Mouse (Mus musculus) kidney, embryonic 15.5 days (tissue): ENCODE measurements around the gene Sctr. TPM values are rescaled to one million over a fixed set of nuclear protein-coding genes. Genes with fewer than 3 reads are reported as not detected.

Experiments
- ATAC-seq: fragments of 200-750 bp; cut with Nextera tagmentation; replicated peaks from 2 replicates; pipeline ENCODE4 v1.8.0; 2017; ENCODE audit warnings: moderate TSS enrichment; ENCODE audit not compliant: low FRiP score
- H3K27ac ChIP-seq: fragments of 300-500 bp; sonication (generic); 2 replicates; pipeline ENCODE4 v1.5.1; 2015; ENCODE audit warnings: mild to moderate bottlenecking, inconsistent platforms
- H3K27me3 ChIP-seq: fragments of 300-500 bp; sonication (generic); 2 replicates; pipeline ENCODE4 v1.6.1; 2015; ENCODE audit warnings: inconsistent platforms
- H3K36me3 ChIP-seq: fragments of 300-500 bp; sonication (generic); 2 replicates; pipeline ENCODE4 v1.6.1; 2015; ENCODE audit warnings: inconsistent platforms
- H3K4me1 ChIP-seq: fragments of 300-500 bp; sonication (generic); 2 replicates; pipeline ENCODE4 v1.6.1; 2015; ENCODE audit warnings: inconsistent platforms
- H3K4me2 ChIP-seq: fragments of 300-500 bp; sonication (generic); 2 replicates; pipeline ENCODE4 v1.6.1; 2015; ENCODE audit warnings: moderate library complexity, mild to moderate bottlenecking, inconsistent platforms
- H3K4me3 ChIP-seq: fragments of 300-500 bp; sonication (generic); replicated peaks from 2 replicates; pipeline ENCODE4 v1.5.1; 2015; ENCODE audit warnings: mild to moderate bottlenecking, inconsistent platforms
- H3K9ac ChIP-seq: fragments of 300-500 bp; sonication (generic); 2 replicates; pipeline ENCODE4 v1.6.1; 2015; ENCODE audit warnings: mild to moderate bottlenecking, inconsistent platforms
- H3K9me3 ChIP-seq: fragments of 300-500 bp; sonication (generic); replicated peaks from 2 replicates; pipeline ENCODE4 v1.6.1; 2016; ENCODE audit warnings: inconsistent platforms
- WGBS: fragments of 180-500 bp; shearing (Covaris S2); methylation state at CpG from one replicate; pipeline ENCODE4 v1.1.7; 2015; ENCODE audit warnings: mixed read lengths; 5-methylcytosine and 5-hydroxymethylcytosine counted together
- polyA plus RNA-seq: library from polyadenylated mRNA; unstranded; fragments of >200 nt; fragmentation: Nextera tagmentation; extraction: Ambion mirVana; gene quantifications from 2 replicates; pipeline ENCODE4 v1.2.1, GENCODE M21; 2015

Sctr gene
- polyA plus RNA-seq, 1 experiment from 2014 or later: 1.2 TPM

DNA sequence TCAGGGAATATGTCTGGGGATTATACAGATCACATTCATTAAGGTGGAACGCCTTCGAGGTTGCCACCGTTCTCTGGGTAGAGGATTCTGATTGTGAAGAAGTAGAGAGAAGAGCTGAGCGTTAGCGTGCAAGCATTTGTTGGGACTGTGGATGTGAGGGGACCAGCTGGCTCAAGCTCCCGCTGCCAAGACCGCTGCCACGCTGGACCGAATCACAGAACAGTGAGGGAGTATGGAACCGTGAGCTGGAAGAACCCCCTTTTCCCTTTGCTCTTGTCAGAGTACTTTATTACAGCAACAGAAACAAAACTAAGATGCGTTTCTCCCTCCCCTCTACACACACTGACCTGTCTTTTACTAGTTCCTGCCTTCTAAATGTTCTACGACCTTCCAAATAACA, 5.9 kb downstream of the Sctr start:
- H3K4me3 ChIP-seq: no peak overlapping the region
- peaks cover 7% of the 10 kb centered on the region for H3K4me1 ChIP-seq
- no peak overlapping the region for H3K9ac ChIP-seq
- no peak overlapping the region for H3K4me2 ChIP-seq
- H3K36me3 ChIP-seq: no peaks in the 10 kb centered on the region
- H3K9me3 ChIP-seq: no peaks in the 10 kb centered on the region
- H3K27me3 ChIP-seq: peaks cover 19% of the 10 kb centered on the region
- 77% methylated on average over 12 of the region's 12 CpGs for WGBS
- H3K27ac ChIP-seq: no peak overlapping the region
- ATAC-seq: no peak

DNA sequence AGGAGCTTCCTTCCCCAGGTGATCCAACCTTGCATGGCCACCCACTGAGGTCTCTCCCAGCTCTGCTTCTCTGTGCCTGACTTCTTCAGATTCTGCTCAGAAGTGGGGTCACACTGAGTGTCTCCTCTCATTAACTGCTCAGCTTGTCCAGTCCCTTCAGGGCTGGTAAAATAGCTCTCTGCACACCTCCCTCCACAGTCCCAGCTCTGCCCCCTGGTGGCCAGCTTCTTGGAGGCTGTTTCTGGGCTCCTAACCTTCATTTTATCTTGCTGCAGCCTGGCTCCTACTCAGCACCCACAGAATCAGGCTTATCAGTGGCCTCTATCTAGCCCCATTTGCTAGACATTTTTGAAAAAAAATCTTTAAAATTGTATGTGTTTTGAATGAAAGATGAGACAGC, 6.4 kb downstream of the Sctr start:
- Histone ChIP-seq H3K9ac (no peak overlapping the region), H3K9me3 (no peaks in the 10 kb centered on the region), H3K4me1 (peaks cover 2% of the 10 kb centered on the region), H3K4me3 (no peak overlapping the region), H3K4me2 (no peak overlapping the region), H3K36me3 (no peaks in the 10 kb centered on the region), H3K27ac (no peak overlapping the region), H3K27me3 (peaks cover 15% of the 10 kb centered on the region)
- ATAC-seq: peak; percentile 47; the same call in 1 of the 2 replicates

DNA sequence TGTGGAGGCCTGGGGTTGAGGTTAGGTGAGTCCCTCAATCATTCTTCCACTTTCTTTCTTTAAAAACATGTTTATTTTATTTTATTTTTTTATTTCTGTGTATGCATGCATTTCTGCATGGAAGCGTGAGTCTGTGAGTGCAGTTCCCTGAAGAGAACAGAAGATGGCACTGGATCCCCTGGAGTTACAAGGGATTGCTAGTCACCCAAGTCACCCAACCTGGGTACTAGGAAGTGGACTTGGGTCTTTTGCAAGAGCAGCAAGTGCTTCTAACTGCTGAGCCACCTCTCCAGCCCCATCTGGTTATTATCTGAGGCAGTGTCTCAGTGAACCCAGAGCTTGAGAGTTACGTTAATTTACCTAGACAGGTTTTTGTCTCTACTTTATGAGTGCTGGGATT, 9.5 kb downstream of the Sctr start:
- H3K27me3 ChIP-seq: no peaks in the 10 kb centered on the region
- 85% methylated on average over 2 of the region's 2 CpGs for WGBS
- H3K4me1 ChIP-seq: no peaks in the 10 kb centered on the region

DNA sequence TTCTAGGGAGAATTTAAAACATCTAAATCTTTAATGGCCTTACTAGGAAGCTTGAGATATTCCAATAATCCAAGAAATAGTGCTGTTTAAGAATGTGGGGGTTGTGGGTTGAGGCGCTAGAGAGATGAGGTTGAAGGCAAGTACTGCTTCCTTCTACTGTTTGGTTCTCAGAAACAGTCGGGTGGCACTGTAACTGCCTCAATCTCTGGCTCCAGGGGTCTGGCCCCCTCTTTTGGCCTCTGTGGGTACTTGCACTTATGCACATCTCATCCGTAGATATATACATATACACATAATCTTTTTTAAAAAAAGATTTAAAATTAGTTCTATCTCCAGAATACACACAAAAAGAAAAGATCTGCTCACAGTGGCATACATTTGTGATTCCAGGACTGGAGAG, 12.2 kb downstream of the Sctr start:
- ATAC-seq: no peak
- no peaks in the 10 kb centered on the region for H3K9me3 ChIP-seq
- no peaks in the 10 kb centered on the region for H3K36me3 ChIP-seq
- no peak overlapping the region for H3K9ac ChIP-seq
- no peak overlapping the region for H3K4me3 ChIP-seq
- H3K27me3 ChIP-seq: no peaks in the 10 kb centered on the region
- no peak overlapping the region for H3K4me2 ChIP-seq
- H3K27ac ChIP-seq: no peak overlapping the region
- WGBS: 59% methylated on average over 3 of the region's 3 CpGs
- peaks cover under 1% of the 10 kb centered on the region; the same call in 1 of the 2 replicates for H3K4me1 ChIP-seq

More for the DNA sequence above, 9.5 kb downstream of the Sctr start:
- Histone ChIP-seq H3K9me3 (no peaks in the 10 kb centered on the region), H3K36me3 (no peaks in the 10 kb centered on the region), H3K27ac (no peak overlapping the region), H3K4me3 (no peak overlapping the region), H3K4me2 (no peak overlapping the region), H3K9ac (no peak overlapping the region)
- ATAC-seq: no peak

DNA sequence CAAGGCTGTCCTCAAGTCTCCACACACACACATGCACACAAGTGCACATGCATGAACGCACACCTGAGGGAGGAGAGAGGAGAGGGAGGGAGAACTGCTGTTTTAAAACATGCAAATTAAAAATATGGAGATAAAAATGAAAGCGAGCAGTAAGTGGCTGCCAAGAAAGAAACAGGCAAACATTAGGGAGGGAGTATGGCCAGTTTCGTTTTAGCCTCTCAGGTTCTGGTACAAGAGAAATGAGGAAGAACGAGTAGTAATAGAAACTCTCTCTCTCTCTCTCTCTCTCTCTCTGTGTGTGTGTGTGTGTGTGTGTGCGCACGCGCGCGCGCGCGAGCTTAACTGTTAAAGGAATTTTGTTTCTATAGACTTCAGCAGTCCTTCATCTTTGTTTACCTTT, 12.7 kb downstream of the Sctr start:
- Histone ChIP-seq H3K9me3 (no peaks in the 10 kb centered on the region), H3K9ac (no peak overlapping the region), H3K27ac (no peak overlapping the region), H3K4me1 (peaks cover 6% of the 10 kb centered on the region), H3K27me3 (no peaks in the 10 kb centered on the region), H3K36me3 (no peaks in the 10 kb centered on the region), H3K4me2 (no peak overlapping the region), H3K4me3 (no peak overlapping the region)
- ATAC-seq: no peak
- WGBS: 84% methylated on average over 12 of the region's 12 CpGs

DNA sequence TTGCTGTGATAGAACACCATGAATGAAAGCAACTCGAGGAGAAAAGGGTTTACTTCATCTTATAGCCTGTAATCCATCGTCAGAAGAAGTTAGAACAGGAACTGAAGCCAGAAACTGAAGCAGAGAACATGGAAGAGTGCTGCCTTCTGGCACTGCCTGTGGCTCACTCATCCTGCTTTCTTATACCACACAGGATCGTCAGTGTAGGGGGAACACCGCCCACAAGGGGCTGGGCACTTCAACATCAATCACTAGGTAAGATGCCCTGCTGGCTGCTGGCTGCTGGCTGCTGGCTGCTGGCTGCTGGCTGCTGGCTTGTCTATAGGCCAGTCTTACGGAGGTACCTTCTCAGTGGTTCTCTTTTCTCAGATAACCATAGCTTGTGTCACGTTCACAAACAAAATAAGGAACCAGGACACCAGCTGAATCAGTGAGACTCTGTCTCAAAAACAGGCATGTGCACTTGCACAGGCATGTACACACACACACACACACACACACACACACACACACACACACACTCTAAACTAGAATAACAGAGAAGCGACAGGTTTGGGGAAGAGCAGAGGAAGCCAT, 13.7 kb downstream of the Sctr start:
- Histone ChIP-seq H3K4me1 (peaks cover 16% of the 10 kb centered on the region), H3K9ac (no peak overlapping the region), H3K27ac (no peak overlapping the region), H3K4me3 (no peak overlapping the region), H3K27me3 (no peaks in the 10 kb centered on the region), H3K36me3 (no peaks in the 10 kb centered on the region), H3K9me3 (no peaks in the 10 kb centered on the region), H3K4me2 (no peak overlapping the region)
- no peak for ATAC-seq
- WGBS: 77% methylated on average over 7 of the region's 7 CpGs

DNA sequence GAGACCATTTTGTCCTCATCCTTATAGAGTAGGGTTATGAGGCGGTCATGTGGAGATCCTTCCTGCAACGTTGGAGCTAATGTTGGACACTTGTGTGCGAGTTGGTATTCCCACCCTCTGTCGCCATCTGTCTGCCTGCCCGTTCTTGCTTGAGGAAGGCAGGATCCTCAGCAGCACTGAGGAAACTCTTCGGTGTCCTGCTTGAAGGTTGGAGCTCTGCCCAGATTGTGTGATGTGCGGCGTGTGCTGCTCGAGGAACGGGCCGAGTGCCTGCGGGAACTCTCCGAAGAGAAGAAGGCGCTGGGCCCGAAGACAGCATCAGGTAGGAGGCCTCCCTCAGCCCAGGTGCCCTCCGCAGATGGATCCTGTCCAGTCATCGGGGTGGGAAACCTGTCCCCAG, 15.3 kb downstream of the Sctr start:
- no peak overlapping the region for H3K4me2 ChIP-seq
- H3K36me3 ChIP-seq: no peaks in the 10 kb centered on the region
- no peaks in the 10 kb centered on the region for H3K9me3 ChIP-seq
- peaks cover 16% of the 10 kb centered on the region for H3K4me1 ChIP-seq
- H3K27ac ChIP-seq: no peak overlapping the region
- no peaks in the 10 kb centered on the region for H3K27me3 ChIP-seq
- no peak overlapping the region for H3K9ac ChIP-seq
- H3K4me3 ChIP-seq: no peak overlapping the region
- 87% methylated on average over 17 of the region's 17 CpGs for WGBS
- no peak for ATAC-seq

DNA sequence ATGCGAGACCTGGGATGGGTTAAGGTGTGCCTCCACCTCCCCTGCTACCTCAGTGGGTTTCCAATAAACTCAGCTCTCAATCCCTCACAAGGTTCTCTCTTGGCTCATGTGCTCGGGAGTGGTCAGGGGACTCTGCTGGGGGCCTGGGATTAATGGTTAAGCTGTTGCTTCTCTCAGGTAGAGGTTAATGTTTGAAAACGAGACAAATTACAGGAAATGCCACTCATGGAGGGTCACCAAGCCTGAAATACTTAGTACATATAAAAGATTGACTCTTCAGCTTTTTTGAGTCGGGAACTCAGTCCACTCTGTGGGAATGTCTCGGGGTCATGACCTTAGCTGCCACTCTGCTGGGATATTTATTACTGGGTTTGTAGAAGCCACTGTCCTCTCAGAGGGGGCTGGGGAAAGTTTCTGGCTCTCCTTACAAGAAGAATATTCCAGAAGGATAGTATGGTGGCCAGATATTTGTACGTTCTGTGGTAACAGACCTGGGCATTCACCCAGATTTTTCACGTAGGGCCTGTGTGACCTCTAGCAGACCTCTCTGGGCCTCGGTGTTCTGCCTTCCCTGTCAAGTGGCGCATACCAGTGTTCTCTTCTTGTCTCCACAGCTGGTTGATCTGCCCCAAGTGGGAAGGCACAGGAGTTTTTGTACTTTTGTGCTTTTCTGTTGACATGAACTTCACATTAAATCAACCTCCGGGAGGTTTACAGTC, 17.8 kb downstream of the Sctr start:
- Histone ChIP-seq H3K9me3 (no peaks in the 10 kb centered on the region), H3K4me2 (no peak overlapping the region), H3K27me3 (no peaks in the 10 kb centered on the region), H3K36me3 (no peaks in the 10 kb centered on the region), H3K4me1 (peaks cover 16% of the 10 kb centered on the region), H3K9ac (no peak overlapping the region), H3K27ac (peak overlapping the region; percentile 77), H3K4me3 (no peak overlapping the region)
- 32% methylated on average over 10 of the region's 10 CpGs for WGBS
- ATAC-seq: peak; percentile 49

DNA sequence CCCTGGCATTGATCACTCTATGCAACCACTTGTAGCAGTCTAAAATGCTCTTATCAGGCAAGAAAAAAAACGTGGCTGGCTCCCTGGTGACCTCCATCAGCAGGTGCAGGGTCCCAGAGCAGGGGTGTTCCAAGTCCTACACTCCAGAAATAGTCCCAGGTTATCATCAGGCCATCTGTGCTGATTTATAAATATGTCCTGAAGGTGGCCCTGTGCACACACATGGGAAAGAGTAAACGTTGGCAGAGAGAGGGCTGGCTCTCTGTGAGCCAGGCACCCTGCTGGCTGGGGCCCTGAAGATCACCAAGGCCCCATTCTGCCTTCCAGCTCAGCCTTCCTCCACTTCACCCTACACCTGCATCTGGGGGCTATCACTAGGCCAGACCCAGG, 18.4 kb downstream of the Sctr start:
- Histone ChIP-seq H3K27ac (peak overlapping the region; percentile 77), H3K9me3 (no peaks in the 10 kb centered on the region), H3K9ac (no peak overlapping the region), H3K4me2 (no peak overlapping the region), H3K4me1 (peaks cover 16% of the 10 kb centered on the region), H3K36me3 (no peaks in the 10 kb centered on the region), H3K4me3 (no peak overlapping the region), H3K27me3 (no peaks in the 10 kb centered on the region)
- ATAC-seq: peak; percentile 49
- 15% methylated on average over 2 of the region's 2 CpGs for WGBS

DNA sequence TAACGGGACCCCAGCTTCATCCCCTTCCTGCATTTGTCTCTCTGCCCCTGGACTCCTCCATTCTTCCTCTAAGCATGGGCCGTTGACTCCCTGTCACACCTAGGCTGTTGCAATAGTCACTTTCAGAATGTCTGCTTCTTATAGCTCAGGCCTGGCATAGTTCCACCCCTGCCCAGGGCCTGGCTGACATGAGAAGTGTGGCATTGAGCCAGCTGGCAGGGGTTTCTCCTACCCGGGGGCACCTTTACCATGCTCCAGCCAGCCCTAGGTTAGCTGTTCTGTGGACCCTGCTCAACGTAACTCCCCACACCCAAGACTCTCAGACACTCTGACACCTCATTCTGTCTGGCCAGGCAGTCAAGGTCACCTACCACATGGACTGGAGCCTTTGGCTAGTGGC, 21.0 kb downstream of the Sctr start:
- no peak overlapping the region for H3K27ac ChIP-seq
- no peak for ATAC-seq
- H3K4me1 ChIP-seq: peaks cover 16% of the 10 kb centered on the region
- H3K9me3 ChIP-seq: no peaks in the 10 kb centered on the region
- WGBS: 58% methylated on average over 4 of the region's 4 CpGs
- H3K4me3 ChIP-seq: no peak overlapping the region
- H3K27me3 ChIP-seq: no peaks in the 10 kb centered on the region
- H3K36me3 ChIP-seq: no peaks in the 10 kb centered on the region
- H3K4me2 ChIP-seq: no peak overlapping the region
- H3K9ac ChIP-seq: no peak overlapping the region

DNA sequence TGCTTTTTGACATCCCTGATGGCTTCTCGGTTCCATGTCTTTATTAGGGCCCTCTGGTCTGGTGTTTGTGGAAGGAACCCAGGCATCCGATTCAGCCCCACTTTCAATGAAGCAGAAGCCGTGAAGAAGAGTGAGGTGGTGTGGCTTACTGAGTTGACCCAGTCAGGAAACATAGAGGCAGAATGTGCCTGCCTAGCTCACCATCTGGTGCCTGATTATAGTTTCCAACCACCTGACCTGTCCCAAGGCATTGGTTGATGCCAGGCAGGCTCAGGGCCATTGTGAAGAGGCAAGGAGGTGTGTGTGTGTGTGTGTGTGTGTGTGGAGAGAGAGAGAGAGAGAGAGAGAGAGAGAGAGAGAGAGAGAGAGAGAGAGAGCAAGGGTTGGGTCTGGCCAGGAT, 23.8 kb downstream of the Sctr start:
- Histone ChIP-seq H3K4me3 (no peak overlapping the region), H3K4me1 (peaks cover 8% of the 10 kb centered on the region), H3K36me3 (no peaks in the 10 kb centered on the region), H3K9ac (no peak overlapping the region), H3K27me3 (no peaks in the 10 kb centered on the region), H3K4me2 (no peak overlapping the region), H3K9me3 (no peaks in the 10 kb centered on the region), H3K27ac (no peak overlapping the region)
- no peak for ATAC-seq
- 80% methylated on average over 3 of the region's 3 CpGs for WGBS

DNA sequence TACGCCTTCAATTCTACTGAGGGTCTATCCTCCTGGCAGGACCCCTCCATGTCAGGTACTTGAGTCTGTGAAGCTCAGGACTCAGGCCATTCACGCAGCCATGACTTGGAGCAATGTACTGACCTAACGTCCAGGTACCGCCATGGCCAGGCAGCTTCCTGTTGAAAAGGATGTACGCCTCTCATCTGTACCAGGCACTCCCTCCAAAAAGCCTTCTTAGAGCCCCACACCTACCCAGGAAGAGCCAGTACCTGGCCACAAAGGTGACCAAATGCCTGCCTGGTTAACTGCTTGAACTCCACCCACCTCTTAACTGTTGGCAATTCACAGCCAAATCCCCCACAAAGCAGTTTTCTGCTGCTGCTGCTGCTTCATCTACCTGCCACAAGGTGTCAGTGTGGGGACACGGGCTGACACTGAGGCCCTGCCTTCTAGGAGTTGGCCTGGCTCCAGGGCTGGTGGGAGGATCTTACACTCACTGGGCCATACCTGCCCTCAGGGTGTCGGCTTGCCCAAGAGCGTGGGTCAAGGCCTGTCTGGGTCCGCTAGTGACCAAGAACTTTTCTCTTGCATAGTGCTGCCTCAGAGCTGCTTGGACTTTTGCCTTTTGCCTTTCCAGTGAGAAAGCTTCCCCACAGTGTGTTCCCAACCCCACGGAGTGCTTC, 26.2 kb downstream of the Sctr start:
- 39% methylated on average over 10 of the region's 10 CpGs for WGBS
- no peak overlapping the region for H3K9ac ChIP-seq

More for the DNA sequence above, 26.2 kb downstream of the Sctr start:
- H3K4me1 ChIP-seq: peaks cover 11% of the 10 kb centered on the region
- H3K27me3 ChIP-seq: no peaks in the 10 kb centered on the region
- no peaks in the 10 kb centered on the region for H3K36me3 ChIP-seq
- no peak overlapping the region; the same call in 1 of the 2 replicates for H3K4me2 ChIP-seq
- no peaks in the 10 kb centered on the region for H3K9me3 ChIP-seq
- H3K4me3 ChIP-seq: no peak overlapping the region
- peak; percentile 94 for ATAC-seq
- H3K27ac ChIP-seq: no peak overlapping the region
